Mouse (Mus musculus) forebrain, embryonic 15.5 days (tissue): ENCODE measurements around the gene Gab1. TPM values are rescaled to one million over a fixed set of nuclear protein-coding genes. Genes with fewer than 3 reads are reported as not detected.

ENCODE experiments used
- ATAC-seq: fragments of 200-750 bp; cut with Nextera tagmentation; replicated peaks from 2 replicates; pipeline ENCODE4 v1.8.0; 2017; ENCODE audit warnings: mild to moderate bottlenecking, moderate TSS enrichment, moderate library complexity
- H3K27ac ChIP-seq: fragments of 300-500 bp; sonication (generic); replicated peaks from 2 replicates; pipeline ENCODE4 v1.5.1; 2015; ENCODE audit warnings: mild to moderate bottlenecking, inconsistent platforms
- H3K27me3 ChIP-seq: fragments of 300-500 bp; sonication (generic); 2 replicates; pipeline ENCODE4 v1.6.1; 2015; ENCODE audit warnings: inconsistent platforms
- H3K36me3 ChIP-seq: fragments of 300-500 bp; sonication (generic); 2 replicates; pipeline ENCODE4 v1.6.1; 2015; ENCODE audit warnings: mild to moderate bottlenecking, inconsistent platforms
- H3K4me1 ChIP-seq: fragments of 300-500 bp; sonication (generic); 2 replicates; pipeline ENCODE4 v1.6.1; 2015; ENCODE audit warnings: inconsistent platforms
- H3K4me2 ChIP-seq: fragments of 300-500 bp; sonication (generic); replicated peaks from 2 replicates; pipeline ENCODE4 v1.6.1; 2015; ENCODE audit warnings: mild to moderate bottlenecking, inconsistent platforms
- H3K4me3 ChIP-seq: fragments of 300-500 bp; sonication (generic); 2 replicates; pipeline ENCODE4 v1.5.1; 2015; ENCODE audit warnings: mild to moderate bottlenecking, inconsistent platforms
- H3K9ac ChIP-seq: fragments of 300-500 bp; sonication (generic); replicated peaks from 2 replicates; pipeline ENCODE4 v1.6.1; 2015; ENCODE audit warnings: mild to moderate bottlenecking, inconsistent platforms
- H3K9me3 ChIP-seq: fragments of 300-500 bp; sonication (generic); 2 replicates; pipeline ENCODE4 v1.6.1; 2016; ENCODE audit warnings: inconsistent platforms
- WGBS: fragments of 180-500 bp; shearing (Covaris S2); methylation state at CpG from one replicate; pipeline ENCODE4 v1.1.7; 2015; ENCODE audit warnings: mixed read lengths; 5-methylcytosine and 5-hydroxymethylcytosine counted together
- polyA plus RNA-seq: library from polyadenylated mRNA; unstranded; fragments of >200 nt; fragmentation: Nextera tagmentation; extraction: Ambion mirVana; gene quantifications from 2 replicates; pipeline ENCODE4 v1.2.1, GENCODE M21; 2015

The Gab1 gene
- polyA plus RNA-seq, 1 experiment from 2014 or later, result 12.0 TPM

DNA sequence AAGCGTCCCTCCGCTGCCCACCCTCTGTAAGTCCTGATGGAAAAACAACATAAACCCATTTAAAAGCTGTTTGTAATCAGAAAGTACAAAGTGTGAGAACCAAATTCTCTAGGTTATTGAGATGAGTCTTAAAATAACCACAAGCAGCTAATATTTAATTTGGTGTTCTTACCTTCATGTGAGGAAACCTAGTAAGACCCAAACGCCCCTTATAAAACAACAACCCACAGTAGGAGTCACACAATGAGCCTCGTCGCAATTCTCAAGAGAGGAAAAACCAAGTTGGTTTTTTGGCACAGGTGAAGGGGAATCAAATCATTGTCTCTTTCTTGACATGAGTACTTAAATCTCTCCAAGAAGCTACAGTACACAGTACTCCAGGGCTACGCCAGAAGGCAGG lies 44.9 kb downstream of the Gab1 start:
- no peak for ATAC-seq
- Histone ChIP-seq H3K27ac (no peak overlapping the region), H3K4me1 (peaks cover 25% of the 10 kb centered on the region), H3K4me3 (no peak overlapping the region), H3K36me3 (no peaks in the 10 kb centered on the region), H3K9me3 (no peaks in the 10 kb centered on the region), H3K9ac (no peak overlapping the region), H3K27me3 (no peaks in the 10 kb centered on the region), H3K4me2 (no peak overlapping the region)
- WGBS, result 71% methylated on average over 6 of the region's 6 CpGs

GRCm38 (mm10) chr8:80834443-80834842 lies 45.9 kb downstream of the Gab1 start:
- Histone ChIP-seq H3K36me3 (no peaks in the 10 kb centered on the region), H3K9ac (no peak overlapping the region), H3K27ac (no peak overlapping the region), H3K4me2 (no peak overlapping the region), H3K4me3 (no peak overlapping the region), H3K4me1 (peaks cover 32% of the 10 kb centered on the region), H3K27me3 (no peaks in the 10 kb centered on the region), H3K9me3 (no peaks in the 10 kb centered on the region)
- no peak for ATAC-seq
- WGBS, result 59% methylated on average over 4 of the region's 4 CpGs

DNA sequence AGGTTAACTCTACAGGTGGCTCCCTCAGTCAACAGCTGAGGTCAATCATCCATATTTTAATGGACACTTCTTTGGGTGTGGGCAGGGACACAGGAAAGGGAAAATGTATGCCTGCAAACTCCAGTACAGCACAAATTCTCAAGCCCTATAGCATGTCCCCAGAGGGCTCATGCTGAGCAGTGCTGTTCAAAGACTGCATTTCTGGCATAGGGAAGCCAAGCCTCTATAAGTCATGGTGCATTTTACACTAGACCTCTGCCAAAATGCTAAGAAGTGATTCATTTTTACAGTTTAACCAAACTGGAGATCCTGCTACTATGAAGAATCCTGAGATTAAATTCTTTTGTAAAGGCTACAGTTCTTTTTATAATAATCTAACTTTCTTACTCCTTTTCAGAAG lies 47.8 kb downstream of the Gab1 start:
- H3K27me3 ChIP-seq, result no peaks in the 10 kb centered on the region
- no peaks in the 10 kb centered on the region for H3K36me3 ChIP-seq
- H3K9me3 ChIP-seq, result no peaks in the 10 kb centered on the region
- peaks cover 34% of the 10 kb centered on the region for H3K4me1 ChIP-seq
- H3K9ac ChIP-seq, result no peak overlapping the region
- H3K27ac ChIP-seq, result no peak overlapping the region
- no peak overlapping the region for H3K4me3 ChIP-seq
- ATAC-seq, result no peak
- H3K4me2 ChIP-seq, result no peak overlapping the region

GRCm38 (mm10) chr8:80831876-80832524 lies 48.3 kb downstream of the Gab1 start:
- Histone ChIP-seq H3K9me3 (no peaks in the 10 kb centered on the region), H3K4me1 (peaks cover 37% of the 10 kb centered on the region), H3K27me3 (no peaks in the 10 kb centered on the region), H3K27ac (no peak overlapping the region), H3K4me3 (no peak overlapping the region), H3K4me2 (no peak overlapping the region), H3K36me3 (no peaks in the 10 kb centered on the region), H3K9ac (no peak overlapping the region)
- ATAC-seq, result no peak
- WGBS, result 93% methylated on average over 5 of the region's 5 CpGs

GRCm38 (mm10) chr8:80830724-80831566 lies 49.4 kb downstream of the Gab1 start:
- H3K4me2 ChIP-seq, result no peak overlapping the region
- no peaks in the 10 kb centered on the region for H3K9me3 ChIP-seq

DNA sequence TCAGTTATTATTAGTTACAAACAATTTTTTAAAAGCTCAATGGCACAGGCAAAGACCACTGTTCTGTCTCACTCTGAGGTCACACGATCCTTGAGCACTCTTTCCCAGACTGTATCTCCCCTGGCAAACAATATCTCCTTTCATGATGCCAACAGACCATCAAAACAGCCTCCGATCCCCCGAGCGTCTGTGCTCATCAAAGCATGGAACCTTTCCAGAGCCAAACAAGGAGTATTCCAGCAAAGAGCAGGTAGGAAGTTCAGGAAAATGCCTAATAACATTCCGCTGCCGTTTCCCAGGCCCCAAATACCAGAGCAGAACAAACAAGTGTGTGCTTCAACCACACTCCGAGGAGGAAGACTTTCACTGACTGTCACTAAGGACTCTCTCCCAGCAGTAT lies 50.2 kb downstream of the Gab1 start:
- WGBS, result 27% methylated on average over 7 of the region's 7 CpGs
- no peak for ATAC-seq

More at GRCm38 (mm10) chr8:80830724-80831566, 49.4 kb downstream of the Gab1 start:
- peak; percentile 67 for ATAC-seq
- no peak overlapping the region for H3K9ac ChIP-seq
- WGBS, result 56% methylated on average over 11 of the region's 11 CpGs
- H3K36me3 ChIP-seq, result no peaks in the 10 kb centered on the region
- H3K27ac ChIP-seq, result peak overlapping the region; percentile 2
- peaks cover 41% of the 10 kb centered on the region for H3K4me1 ChIP-seq
- no peaks in the 10 kb centered on the region for H3K27me3 ChIP-seq
- H3K4me3 ChIP-seq, result no peak overlapping the region

DNA sequence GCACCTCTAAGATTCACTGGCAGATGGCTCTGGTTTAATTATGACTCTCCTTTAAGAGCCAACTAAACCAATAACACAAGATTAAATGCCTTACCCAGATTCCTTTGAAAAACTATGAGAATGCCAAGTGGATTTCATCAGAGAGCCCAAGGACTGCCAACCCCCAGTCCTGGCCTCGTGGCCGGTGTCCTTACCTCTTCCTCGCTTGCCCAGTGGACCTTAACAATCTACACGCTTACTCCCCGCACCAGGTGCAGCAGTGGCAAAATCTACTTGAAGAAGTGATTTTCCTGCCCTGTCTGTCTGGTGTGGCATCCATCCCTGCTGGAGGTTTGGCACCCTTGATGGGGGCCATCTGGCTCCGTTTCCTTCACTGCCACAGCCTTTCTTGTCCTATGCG lies 53.3 kb downstream of the Gab1 start:
- Histone ChIP-seq H3K9ac (no peak overlapping the region), H3K9me3 (no peaks in the 10 kb centered on the region), H3K4me3 (no peak overlapping the region), H3K36me3 (no peaks in the 10 kb centered on the region), H3K4me1 (peaks cover 38% of the 10 kb centered on the region), H3K27ac (no peak overlapping the region), H3K27me3 (no peaks in the 10 kb centered on the region), H3K4me2 (no peak overlapping the region)
- no peak for ATAC-seq
- 67% methylated on average over 7 of the region's 7 CpGs for WGBS

More for the DNA sequence above, 50.2 kb downstream of the Gab1 start:
- no peaks in the 10 kb centered on the region for H3K9me3 ChIP-seq
- H3K4me1 ChIP-seq, result peaks cover 40% of the 10 kb centered on the region
- H3K4me2 ChIP-seq, result no peak overlapping the region
- H3K27me3 ChIP-seq, result no peaks in the 10 kb centered on the region
- H3K27ac ChIP-seq, result peak overlapping the region; percentile 2; the same call in 1 of the 2 replicates
- no peak overlapping the region for H3K4me3 ChIP-seq
- H3K36me3 ChIP-seq, result no peaks in the 10 kb centered on the region
- H3K9ac ChIP-seq, result no peak overlapping the region

DNA sequence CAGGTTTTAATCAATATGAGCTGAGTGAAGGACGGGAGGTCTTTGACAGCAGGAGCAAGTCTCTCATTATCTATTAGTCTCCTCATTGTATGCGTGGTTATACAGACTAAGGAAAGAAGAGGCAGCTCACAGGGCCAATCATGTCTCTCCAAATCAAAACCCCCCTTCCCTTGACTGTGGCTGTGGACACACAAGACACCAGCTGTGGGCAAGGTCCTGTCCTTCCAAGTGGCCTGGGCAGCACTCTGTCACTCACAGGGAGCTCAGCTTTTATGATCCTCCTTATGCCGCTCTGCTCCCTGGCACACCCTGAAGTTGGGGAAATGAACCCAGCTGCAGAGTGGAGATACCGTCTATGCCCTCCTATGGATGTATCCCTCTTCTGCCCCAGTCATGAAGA lies 55.2 kb downstream of the Gab1 start:
- WGBS, result 62% methylated on average over 4 of the region's 4 CpGs
- Histone ChIP-seq H3K9ac (no peak overlapping the region), H3K27me3 (no peaks in the 10 kb centered on the region), H3K4me3 (no peak overlapping the region), H3K36me3 (no peaks in the 10 kb centered on the region), H3K27ac (no peak overlapping the region), H3K9me3 (no peaks in the 10 kb centered on the region), H3K4me1 (peaks cover 29% of the 10 kb centered on the region), H3K4me2 (no peak overlapping the region)
- ATAC-seq, result no peak; the same call in 1 of the 2 replicates

- Histone ChIP-seq H3K4me2 (no peak overlapping the region), H3K27me3 (no peaks in the 10 kb centered on the region), H3K4me1 (peaks cover 25% of the 10 kb centered on the region; the same call in 1 of the 2 replicates), H3K9me3 (no peaks in the 10 kb centered on the region), H3K27ac (no peak overlapping the region), H3K4me3 (no peak overlapping the region), H3K9ac (no peak overlapping the region), H3K36me3 (no peaks in the 10 kb centered on the region)
- 26% methylated on average over 5 of the region's 5 CpGs for WGBS
- ATAC-seq, result no peak
Measured at GRCm38 (mm10) chr8:80824426-80824825, 55.9 kb downstream of the Gab1 start.

- Histone ChIP-seq H3K4me3 (no peak overlapping the region), H3K4me1 (peaks cover 25% of the 10 kb centered on the region; the same call in 1 of the 2 replicates), H3K36me3 (no peaks in the 10 kb centered on the region), H3K4me2 (no peak overlapping the region), H3K9ac (no peak overlapping the region), H3K9me3 (no peaks in the 10 kb centered on the region), H3K27ac (no peak overlapping the region), H3K27me3 (no peaks in the 10 kb centered on the region)
- no peak for ATAC-seq
- WGBS, result 74% methylated on average over 5 of the region's 5 CpGs
Measured at GRCm38 (mm10) chr8:80823250-80823649, 57.1 kb downstream of the Gab1 start.

DNA sequence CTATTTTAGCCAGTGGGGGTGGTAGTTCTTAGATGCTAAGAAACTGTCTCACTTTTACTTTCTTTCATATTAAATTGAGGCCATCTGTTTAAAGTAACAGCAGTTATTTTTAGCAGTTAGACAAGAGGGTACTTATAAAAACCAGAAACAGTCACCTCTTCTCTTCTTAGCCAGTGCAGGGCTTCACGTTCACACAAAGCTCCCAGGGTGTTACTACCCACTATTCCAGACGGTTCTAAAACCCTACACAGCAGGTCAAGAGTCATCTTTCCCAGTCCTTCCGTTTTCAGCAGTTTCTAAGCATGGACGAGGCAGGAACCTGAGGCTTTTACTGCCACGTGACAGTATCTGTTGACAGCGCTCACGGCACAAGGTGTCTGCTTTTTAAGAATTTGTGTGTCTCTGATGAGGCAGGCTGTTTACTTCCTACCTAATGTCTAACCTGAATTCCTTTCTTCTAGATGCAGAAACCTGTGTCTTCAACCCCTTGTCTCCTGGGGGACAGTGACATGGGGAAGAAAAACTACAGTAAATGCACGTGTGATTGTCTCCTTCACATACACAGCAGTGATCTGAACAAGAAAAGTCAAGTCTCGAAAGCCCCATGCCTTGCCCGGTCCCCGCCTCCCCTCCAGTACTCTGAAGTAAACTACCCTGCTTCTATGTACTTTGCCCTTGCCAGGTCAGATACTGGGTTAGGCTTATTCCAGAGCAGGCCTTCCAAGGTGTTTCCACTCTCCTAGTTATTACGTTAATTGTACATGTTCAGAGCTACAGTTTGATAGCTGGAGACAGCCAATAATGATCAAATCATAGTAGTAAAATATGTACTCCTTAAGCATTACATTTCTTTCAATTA lies 58.7 kb downstream of the Gab1 start:
- H3K9ac ChIP-seq, result no peak overlapping the region
- ATAC-seq, result no peak
- no peaks in the 10 kb centered on the region for H3K27me3 ChIP-seq
- no peak overlapping the region for H3K4me2 ChIP-seq
- H3K9me3 ChIP-seq, result no peaks in the 10 kb centered on the region
- no peak overlapping the region for H3K4me3 ChIP-seq
- H3K36me3 ChIP-seq, result no peaks in the 10 kb centered on the region
- 80% methylated on average over 12 of the region's 12 CpGs for WGBS
- 0 out of 2 replicates have a peak, but pooled peaks cover 17% of the 10 kb centered on the region for H3K4me1 ChIP-seq
- H3K27ac ChIP-seq, result no peak overlapping the region

- H3K36me3 ChIP-seq, result no peaks in the 10 kb centered on the region
- no peak overlapping the region for H3K9ac ChIP-seq
- no peaks in the 10 kb centered on the region for H3K9me3 ChIP-seq
- H3K4me1 ChIP-seq, result peaks cover 21% of the 10 kb centered on the region
- ATAC-seq, result no peak
- no peak overlapping the region for H3K4me3 ChIP-seq
- H3K27ac ChIP-seq, result no peak overlapping the region
- H3K27me3 ChIP-seq, result no peaks in the 10 kb centered on the region
- H3K4me2 ChIP-seq, result no peak overlapping the region
- 82% methylated on average over 6 of the region's 6 CpGs for WGBS
Measured at GRCm38 (mm10) chr8:80818978-80819377, 61.3 kb downstream of the Gab1 start.
